Mouse (Mus musculus): ENCODE data around the gene Trpm3.

GRCm38 (mm10) chr19:22882670-22883111 is 743.8 kb downstream of the Trpm3 start:
- TF ChIP-seq CTCF (IDR thresholded peaks at IDR 0.05; ENCODE audit: low read depth, low read length) (no peak), GATA1 (IDR thresholded peaks at IDR 0.05; ENCODE audit: borderline replicate concordance, low read length) (no peak)
